8 mouse cellular contexts compared by ENCODE assay signal in the genomic region with DNA sequence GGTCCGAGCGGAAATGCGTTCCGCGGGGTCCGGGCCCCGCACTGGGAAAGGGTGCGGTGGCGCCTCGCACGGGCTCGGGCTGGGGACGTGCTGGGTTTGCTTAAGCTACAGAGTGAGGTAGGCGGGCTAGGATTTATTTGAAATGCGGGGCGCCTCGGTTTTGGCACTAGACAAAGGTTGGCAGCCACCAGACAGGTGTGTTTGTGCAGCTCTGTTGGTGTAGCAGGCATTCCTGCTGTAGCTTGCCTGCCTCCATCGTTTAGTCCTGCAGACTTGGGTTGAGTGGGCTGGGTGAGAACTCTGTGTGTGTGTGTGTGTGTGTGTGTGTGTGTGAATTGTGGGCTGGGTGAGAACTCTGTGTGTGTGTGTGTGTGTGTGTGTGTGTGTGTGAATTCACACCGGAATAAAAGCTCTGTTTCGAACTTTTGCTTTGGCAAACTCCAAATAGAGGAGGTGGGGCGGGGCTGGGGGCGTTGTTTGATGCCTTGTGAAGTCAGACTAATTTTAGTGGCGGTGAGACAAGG. TPM values are rescaled to one million over a fixed set of nuclear protein-coding genes. Genes with fewer than 3 reads are reported as not detected.
A peak's percentile ranks its signal among the peaks of the same experiment; 100 is the strongest.
DNase-seq lines count a peak whose midpoint lies in the region; ATAC-seq and TF ChIP-seq lines count a peak whose summit lies in the region.

No protein-coding gene starts in this region.

- WGBS in liver, adult 2 months, result 0% methylated on average over 23 of the region's 23 CpGs

- H3K4me3 ChIP-seq in liver, adult 2 months (ENCODE audit: insufficient read depth, low read depth, low read length), result peak overlapping the region; percentile 94
- H3K4me3 ChIP-seq in myocyte, result peak overlapping the region; percentile 46

- H3ac ChIP-seq in myocyte (ENCODE audit: control insufficient read depth, insufficient read length), result peak overlapping the region; percentile 19

- peaks cover 3% of the 10 kb centered on the region; the same call in 1 of the 2 replicates for H3K79me2 ChIP-seq in liver, adult 2 months (ENCODE audit: control insufficient read depth, insufficient read depth, low read length)
- H3K79me2 ChIP-seq in myocyte (ENCODE audit: control insufficient read depth, insufficient read depth), result peaks cover 13% of the 10 kb centered on the region

- peak overlapping the region; percentile 67 for H3K4me2 ChIP-seq in myocyte (ENCODE audit: low read depth)

- no peaks in the 10 kb centered on the region for H3K4me1 ChIP-seq in liver, adult 2 months (ENCODE audit: control insufficient read depth, insufficient read depth, low read length)

- no peaks in the 10 kb centered on the region for H3K36me3 ChIP-seq in liver, adult 2 months (ENCODE audit: control insufficient read depth, insufficient read depth, low read length)
- no peaks in the 10 kb centered on the region for H3K36me3 ChIP-seq in myocyte (ENCODE audit: control insufficient read depth, insufficient read depth)

- peak overlapping the region; percentile 65 for H3K9ac ChIP-seq in liver, adult 2 months (ENCODE audit: low read depth, low read length)

- H3K27me3 ChIP-seq in liver, adult 2 months (ENCODE audit: control insufficient read depth, insufficient read depth, low read length), result no peaks in the 10 kb centered on the region
- H3K27me3 ChIP-seq in myocyte (ENCODE audit: control insufficient read depth, insufficient read depth, insufficient read length), result no peaks in the 10 kb centered on the region

- no peak for TF ChIP-seq CTCF in liver, adult 2 months (IDR thresholded peaks at IDR 0.05; ENCODE audit: low read depth, low read length)

- ATAC-seq in common myeloid progenitor, adult 5-6 weeks (replicated peaks; ENCODE audit: low read depth, poor library complexity, severe bottlenecking), result peak; percentile 35

- TF ChIP-seq POLR2A in liver, adult 2 months (IDR thresholded peaks at IDR 0.05; ENCODE audit: extremely low read depth, insufficient read depth, low read length), result no peak
- no peak for TF ChIP-seq POLR2A in myocyte (IDR thresholded peaks at IDR 0.05; ENCODE audit: insufficient read length, low read depth)

- H3K27ac ChIP-seq in liver, adult 2 months (replicated peaks; ENCODE audit: insufficient read depth, low read depth, low read length), result no peak overlapping the region

- DNase-seq in urinary bladder, adult 2 months (ENCODE audit: low spot score), result peak; percentile 47
- no peak for DNase-seq in urinary bladder, postnatal 25 days (ENCODE audit: low spot score)
- peak; percentile 46 for DNase-seq in gonadal fat pad, adult 2 months (ENCODE audit: low read depth)
- peak; percentile 31 for DNase-seq in kidney, adult 9 months
- peak; percentile 48 for DNase-seq in liver, adult 2 months (ENCODE audit: extremely low read depth, low read depth, low spot score)
- DNase-seq in thymus, postnatal 25 days, result peak; percentile 47

TF ChIP-seq in myocyte, 11 proteins besides CTCF, POLR2A, EP300 and RAD21:
- TF ChIP-seq REST (IDR thresholded peaks at IDR 0.05; ENCODE audit: insufficient read depth, insufficient read length), result no peak
- no peak for TF ChIP-seq MAX (IDR thresholded peaks at IDR 0.05; ENCODE audit: low read depth)
TF ChIP-seq in myocyte: peak in this region for 0.

RNA-seq across cellular contexts. Expression of a gene that starts 0.7 kb away (rescaled TPM):
- polyA plus RNA-seq in urinary bladder, adult 2 months (2012; rRNA removed), result 15.9 and 17.7 TPM in 2 replicates
- total RNA-seq in common myeloid progenitor, adult 5-6 weeks (2017), result 26.5 and 35.3 TPM in 2 replicates
- 6.8 and 8.6 TPM in 2 replicates for polyA plus RNA-seq in gonadal fat pad, adult 2 months (2012; rRNA removed)
- total RNA-seq in liver, adult 2 months (2014; rRNA removed), result 6.0 and 7.4 TPM in 2 replicates
- polyA plus RNA-seq in liver, adult 2 months (2012; rRNA removed), result 0.90 and 2.4 TPM in 2 replicates
- polyA plus RNA-seq in myocyte (2012; fragmentation: generic; extraction: Trizol), result 3.0 TPM
